Mouse (Mus musculus) heart, adult 2 months (tissue): ENCODE results near the gene Pigu. TPM values are rescaled to one million over a fixed set of nuclear protein-coding genes. Genes with fewer than 3 reads are reported as not detected.

Experiments used
- DNase-seq, 2 experiments: peaks; one replicate each; pipeline ENCODE4 v3.0.0; 2021
- H3K27ac ChIP-seq: fragments of 200-600 bp; 2 replicates; pipeline ENCODE4 v1.8.1; 2022
- H3K27me3 ChIP-seq: fragments of 200-500 bp; 2 replicates; pipeline ENCODE4 v1.6.1; 2012; ENCODE audit warnings: mild to moderate bottlenecking, low read length, inconsistent platforms, mixed read lengths; ENCODE audit not compliant: control insufficient read depth, insufficient read depth
- H3K36me3 ChIP-seq: fragments of 200-500 bp; 2 replicates; pipeline ENCODE4 v1.6.1; 2012; ENCODE audit warnings: low read length, inconsistent platforms; ENCODE audit not compliant: control insufficient read depth, insufficient read depth
- H3K4me1 ChIP-seq: fragments of 200-500 bp; 2 replicates; pipeline ENCODE4 v1.6.1; 2011; ENCODE audit warnings: low read length; ENCODE audit not compliant: control insufficient read depth, insufficient read depth
- H3K4me3 ChIP-seq: fragments of 200-600 bp; 2 replicates; pipeline ENCODE4 v1.8.1; 2022
- H3K79me2 ChIP-seq: fragments of 200-500 bp; replicated peaks from 2 replicates; pipeline ENCODE4 v1.6.1; 2012; ENCODE audit warnings: mild to moderate bottlenecking, inconsistent platforms, low read length, moderate library complexity, mixed read lengths; ENCODE audit not compliant: control insufficient read depth, insufficient read depth
- H3K9ac ChIP-seq: fragments of 200-500 bp; 2 replicates; pipeline ENCODE4 v1.6.1; 2012; ENCODE audit warnings: low read depth, mild to moderate bottlenecking, control low read depth, inconsistent platforms, low read length, mixed read lengths
- CTCF ChIP-seq: fragments of 200-600 bp; IDR thresholded peaks from 2 replicates; pipeline ENCODE4 v1.8.1; 2022; ENCODE audit warnings: antibody characterized with exemption, mild to moderate bottlenecking, moderate library complexity
- EP300 ChIP-seq: fragments of 200-500 bp; IDR thresholded peaks from 2 replicates; pipeline ENCODE4 v1.6.1; 2011; ENCODE audit warnings: low read depth, low read length, control low read depth; ENCODE audit not compliant: insufficient read depth
- POLR2A ChIP-seq: fragments of 200-500 bp; IDR thresholded peaks from 2 replicates; pipeline ENCODE4 v1.6.1; 2011; ENCODE audit warnings: mild to moderate bottlenecking, low read depth, low read length, control low read depth; ENCODE audit not compliant: insufficient read depth
- WGBS: fragments of 180-500 bp; shearing (Covaris S2); methylation state at CpG from one replicate; pipeline ENCODE4 v1.1.7; 2018; 5-methylcytosine and 5-hydroxymethylcytosine counted together
- intact Hi-C: fragments of 180-260 bp; cut with DNase I; formaldehyde crosslinking; loops from one replicate; pipeline ENCODE4 v1.15.1; 2025
- polyA plus RNA-seq: library from polyadenylated mRNA; depleted of rRNA; stranded (reverse); fragments of >200 nt; gene quantifications from 2 replicates; pipeline ENCODE4 v1.2.3, GENCODE M21; 2012
- total RNA-seq, 2 experiments: library from RNA; stranded (reverse); gene quantifications; 2 replicates each; pipeline ENCODE4 v1.2.3; 2021

Gene Pigu
- total and polyA plus RNA-seq, 3 experiments: 26.2 to 44.8 (median 26.6) TPM

DNA sequence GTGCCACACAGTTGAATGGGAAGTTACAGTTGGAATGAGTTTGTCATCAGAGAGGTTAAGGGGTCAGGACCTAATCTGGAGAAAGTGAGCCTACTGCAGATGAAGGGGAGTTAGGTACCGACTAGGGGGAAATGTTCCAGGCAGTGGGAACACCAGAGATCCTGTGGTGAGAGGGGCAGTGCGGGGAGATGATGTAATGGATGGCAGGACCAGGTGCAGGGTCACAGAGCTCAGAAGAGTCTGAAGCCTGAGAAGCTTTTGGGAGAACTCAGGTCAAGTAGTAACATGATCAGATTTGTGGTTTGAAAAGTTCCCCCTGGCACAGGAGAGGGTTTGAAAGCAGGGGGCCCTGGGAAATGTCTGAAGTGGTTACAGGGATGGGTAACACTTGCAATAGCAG is 77.1 kb downstream of the Pigu start:
- 60% methylated on average over 2 of the region's 2 CpGs for WGBS
- Histone ChIP-seq H3K27me3 (no peaks in the 10 kb centered on the region), H3K79me2 (no peaks in the 10 kb centered on the region), H3K27ac (no peak overlapping the region), H3K36me3 (no peaks in the 10 kb centered on the region; the same call in 1 of the 2 replicates), H3K9ac (no peak overlapping the region), H3K4me1 (peaks cover 16% of the 10 kb centered on the region), H3K4me3 (no peak overlapping the region)
- intact Hi-C loops: no loop called here
- TF ChIP-seq EP300 (no peak), POLR2A (no peak), CTCF (no peak)
- no peak for DNase-seq

- H3K4me3 ChIP-seq: no peak overlapping the region
- no peak for DNase-seq
- peak overlapping the region; percentile 100 for H3K27ac ChIP-seq
- H3K36me3 ChIP-seq: no peaks in the 10 kb centered on the region; the same call in 1 of the 2 replicates
- H3K4me1 ChIP-seq: peaks cover 15% of the 10 kb centered on the region
- intact Hi-C loops: no loop called here
- WGBS: 70% methylated on average over 4 of the region's 4 CpGs
- H3K9ac ChIP-seq: no peak overlapping the region
- TF ChIP-seq CTCF: no peak
- TF ChIP-seq EP300: no peak
- no peak for TF ChIP-seq POLR2A
- H3K79me2 ChIP-seq: no peaks in the 10 kb centered on the region
- H3K27me3 ChIP-seq: no peaks in the 10 kb centered on the region
Observed at GRCm38 (mm10) chr2:155279163-155279562, 78.1 kb downstream of the Pigu start.

- H3K4me1 ChIP-seq: peaks cover 13% of the 10 kb centered on the region
- no peak overlapping the region for H3K4me3 ChIP-seq
- TF ChIP-seq CTCF (no peak), EP300 (peak; percentile 75), POLR2A (0 out of 2 replicates have a peak, but pooled peaks have one; percentile 51)
- H3K27me3 ChIP-seq: no peaks in the 10 kb centered on the region
- intact Hi-C loops: no loop called here
- no peaks in the 10 kb centered on the region for H3K79me2 ChIP-seq
- 58% methylated on average over 7 of the region's 7 CpGs for WGBS
- no peaks in the 10 kb centered on the region; the same call in 1 of the 2 replicates for H3K36me3 ChIP-seq
- peak overlapping the region; percentile 5; the same call in 1 of the 2 replicates for H3K9ac ChIP-seq
- H3K27ac ChIP-seq: peak overlapping the region; percentile 100
- peak; percentile 70 to 82 for DNase-seq
Observed at GRCm38 (mm10) chr2:155278361-155278760, 78.9 kb downstream of the Pigu start.

DNA sequence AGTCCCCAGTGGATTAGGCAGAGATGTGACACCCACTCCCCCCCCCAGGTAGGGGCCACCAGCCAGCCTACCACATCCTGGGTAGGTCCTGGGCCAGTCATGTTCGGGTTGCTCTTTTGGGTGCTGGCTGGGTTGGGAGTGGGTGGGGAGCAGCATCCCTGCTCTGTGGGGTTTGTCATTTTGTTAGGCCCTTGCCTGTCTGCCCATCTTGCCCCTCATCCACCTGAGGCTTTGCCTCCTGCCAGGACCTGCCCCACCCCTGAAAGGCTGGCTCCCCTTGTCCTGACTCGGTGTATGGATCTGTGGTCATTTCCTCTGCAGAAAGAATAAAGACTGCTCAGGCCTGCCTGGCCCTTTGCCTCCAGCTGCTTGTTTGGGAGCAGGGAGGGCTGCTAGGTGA is 79.5 kb downstream of the Pigu start:
- H3K27me3 ChIP-seq: no peaks in the 10 kb centered on the region
- no peaks in the 10 kb centered on the region for H3K79me2 ChIP-seq
- H3K36me3 ChIP-seq: no peaks in the 10 kb centered on the region; the same call in 1 of the 2 replicates
- peak overlapping the region; percentile 100 for H3K27ac ChIP-seq
- H3K4me1 ChIP-seq: peaks cover 10% of the 10 kb centered on the region
- intact Hi-C loops: loop anchor here (2.0 kb wide), 1 partner anchor 107 kb away; no protein-coding TSS in a partner anchor
- WGBS: 58% methylated on average over 2 of the region's 2 CpGs
- peak overlapping the region; percentile 87 for H3K4me3 ChIP-seq
- peak; percentile 24 to 35 for DNase-seq
- H3K9ac ChIP-seq: peak overlapping the region; percentile 92
- TF ChIP-seq EP300 (no peak), POLR2A (no peak), CTCF (no peak)

DNA sequence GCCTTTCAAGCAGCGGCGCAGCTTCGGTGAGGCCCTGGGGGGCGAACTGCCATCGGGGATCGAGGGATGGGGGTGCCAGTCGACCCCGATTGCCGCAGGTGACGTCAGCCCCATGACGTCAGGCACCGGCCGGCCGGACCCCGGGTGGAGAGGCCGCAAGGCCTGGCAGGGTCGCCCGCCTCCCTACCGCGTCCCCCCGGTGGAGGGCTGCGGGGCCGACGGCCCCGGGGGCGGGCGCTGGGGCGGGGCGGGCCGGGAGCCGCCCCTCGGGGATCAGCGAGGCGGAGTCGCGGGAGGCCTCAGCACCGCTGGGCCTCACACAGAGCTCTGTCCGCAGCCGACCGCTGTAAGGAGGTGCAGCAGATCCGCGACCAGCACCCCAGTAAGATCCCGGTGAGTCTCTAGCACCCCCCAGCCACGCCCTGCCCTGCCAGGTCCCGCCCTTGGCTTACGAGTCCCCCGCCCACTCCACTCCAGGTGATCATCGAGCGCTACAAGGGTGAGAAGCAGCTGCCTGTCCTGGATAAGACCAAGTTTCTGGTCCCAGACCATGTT is 80.5 kb downstream of the Pigu start:
- under 1% methylated on average over 36 of the region's 49 CpGs for WGBS
- intact Hi-C loops: loop anchor here (2.0 kb wide), 1 partner anchor 108 kb away; no protein-coding TSS in a partner anchor
- no peaks in the 10 kb centered on the region for H3K79me2 ChIP-seq
- H3K36me3 ChIP-seq: no peaks in the 10 kb centered on the region; the same call in 1 of the 2 replicates
- DNase-seq: no peak
- peak overlapping the region; percentile 100 for H3K27ac ChIP-seq
- H3K4me3 ChIP-seq: peak overlapping the region; percentile 87
- peaks cover 10% of the 10 kb centered on the region for H3K4me1 ChIP-seq
- H3K9ac ChIP-seq: peak overlapping the region; percentile 92
- TF ChIP-seq CTCF (0 out of 2 replicates have a peak, but pooled peaks have one; percentile 21), EP300 (0 out of 2 replicates have a peak, but pooled peaks have one; percentile 33), POLR2A (peak; percentile 79)
- H3K27me3 ChIP-seq: no peaks in the 10 kb centered on the region

DNA sequence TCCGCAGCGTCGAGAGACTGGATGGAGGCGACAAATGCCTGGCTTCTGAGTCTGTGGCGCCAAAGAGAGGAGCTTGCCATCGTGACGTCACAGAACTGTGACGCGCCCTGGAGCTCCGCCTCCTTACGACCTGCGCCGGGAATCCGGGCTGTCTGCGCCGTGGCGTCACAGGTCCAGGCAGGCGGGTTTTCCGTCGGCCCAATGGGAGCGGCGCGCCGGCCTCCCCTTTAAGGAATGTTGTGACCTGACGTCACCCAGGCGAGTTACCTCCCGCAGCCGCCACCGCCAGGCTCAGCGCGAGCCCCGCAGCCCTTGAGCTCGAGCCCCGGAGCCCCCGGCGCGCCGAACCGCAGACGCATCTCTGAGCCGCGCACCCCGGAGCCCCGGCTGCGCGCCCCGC is 81.0 kb downstream of the Pigu start, which contains the start of gene Map1lc3a:
Gene Map1lc3a, plus strand, starts transcription at position 103 of the 400 bp plus-strand sequence.
- intact Hi-C loops: loop anchor here (2.0 kb wide), 1 partner anchor 109 kb away; no protein-coding TSS in a partner anchor
- H3K27me3 ChIP-seq: no peaks in the 10 kb centered on the region
- H3K36me3 ChIP-seq: no peaks in the 10 kb centered on the region; the same call in 1 of the 2 replicates
- H3K4me3 ChIP-seq: peak within 1 kb of the TSS; percentile 87
- H3K27ac ChIP-seq: peak within 1 kb of the TSS; percentile 100
- WGBS: 1% methylated on average over 46 of the region's 47 CpGs
- DNase-seq: peak; percentile 97
- H3K4me1 ChIP-seq: peaks cover 10% of the 10 kb centered on the region
- TF ChIP-seq CTCF: no peak; the same call in 1 of the 2 replicates
- no peak for TF ChIP-seq EP300
- peak; percentile 67; the same call in 1 of the 2 replicates for TF ChIP-seq POLR2A
- peak within 1 kb of the TSS; percentile 92 for H3K9ac ChIP-seq
- H3K79me2 ChIP-seq: no peaks in the 10 kb centered on the region
